Mouse (Mus musculus) B cell, adult 67 days (primary cell): ENCODE measurements around the gene Bak1. TPM values are rescaled to one million over a fixed set of nuclear protein-coding genes. Genes with fewer than 3 reads are reported as not detected.

Experiments
- total RNA-seq, 2 experiments: library from RNA; stranded (reverse); gene quantifications; 4 replicates each; pipeline ENCODE4 v1.2.4; 2023

Bak1 gene
- total RNA-seq: 10 to 100 TPM; 40.2 to 42.1 TPM

GRCm38 (mm10) chr17:27028909-27029308, at the start of gene Bak1:
Gene Bak1 (minus strand): TSS chr17:27029009.

GRCm38 (mm10) chr17:27056812-27057516, 28.2 kb upstream of the Bak1 start, which contains the start of gene Itpr3:
Gene Itpr3 (plus strand): TSS chr17:27057304.

GRCm38 (mm10) chr17:26972703-26973574, 55.9 kb downstream of the Bak1 start, which contains the start of gene Zbtb9:
Gene Zbtb9 (plus strand): TSS chr17:26973167.

Other genes starting within 250 kb of the Bak1 start
- gene Bnip1, start 247.9 kb downstream of the Bak1 start, total RNA-seq: 10 to 100 TPM; 49.2 to 56.2 TPM
- not detected for gene Nkx2-5, start 184.0 kb downstream of the Bak1 start, total RNA-seq
- gene Kifc5b, start 111.9 kb downstream of the Bak1 start, total RNA-seq: 10 to 100 TPM in 1 of 2 experiments, 1 to 10 TPM in 1; 5.7 to 11.6 TPM
- gene Phf1, start 96.0 kb downstream of the Bak1 start, total RNA-seq: 100 to 1,000 TPM; 123 to 132 TPM
- 10 to 100 TPM; 76.1 to 80.4 TPM for gene Cuta, start 89.4 kb downstream of the Bak1 start, total RNA-seq
- gene Syngap1, start 87.8 kb downstream of the Bak1 start, total RNA-seq: 1 to 10 TPM; 2.3 to 3.2 TPM
- gene Zbtb9, start 55.8 kb downstream of the Bak1 start, total RNA-seq: 10 to 100 TPM; 23.5 to 24.4 TPM
- 100 to 1,000 TPM; 186 to 191 TPM for gene Itpr3, start 28.3 kb upstream of the Bak1 start, total RNA-seq
- gene Uqcc2, start 104.9 kb upstream of the Bak1 start, total RNA-seq: 10 to 100 TPM; 46.6 to 56.5 TPM
- gene Ip6k3, start 138.8 kb upstream of the Bak1 start, total RNA-seq: not detected
- gene Lemd2, start 175.5 kb upstream of the Bak1 start, total RNA-seq: 10 to 100 TPM; 88.6 to 89.8 TPM